Mouse (Mus musculus): Measurements from ENCODE around the gene Nhej1.

Gene Nhej1

DNA sequence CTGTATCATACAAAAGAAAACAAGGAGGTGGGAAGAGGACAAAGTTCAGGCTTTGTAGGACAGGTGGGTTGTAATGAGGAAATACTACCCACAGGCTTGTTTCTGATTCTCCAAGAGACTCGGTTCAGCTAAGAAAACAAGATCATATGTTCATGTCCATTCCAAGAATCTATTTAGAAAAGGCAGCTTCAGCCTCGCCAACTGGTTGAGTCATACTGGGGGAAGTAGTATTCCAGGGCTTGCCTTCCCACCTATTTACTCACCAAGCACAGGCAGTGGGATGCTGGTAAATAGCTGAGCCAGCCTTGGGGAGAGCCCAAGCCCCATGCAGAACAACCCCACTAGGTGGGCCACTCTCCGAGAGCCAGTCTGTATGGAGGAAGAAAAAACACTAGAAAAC is 3.6 kb upstream of the Nhej1 start:
- no peak for DNase-seq (ENCODE audit: low spot score in 2 of 2)

DNA sequence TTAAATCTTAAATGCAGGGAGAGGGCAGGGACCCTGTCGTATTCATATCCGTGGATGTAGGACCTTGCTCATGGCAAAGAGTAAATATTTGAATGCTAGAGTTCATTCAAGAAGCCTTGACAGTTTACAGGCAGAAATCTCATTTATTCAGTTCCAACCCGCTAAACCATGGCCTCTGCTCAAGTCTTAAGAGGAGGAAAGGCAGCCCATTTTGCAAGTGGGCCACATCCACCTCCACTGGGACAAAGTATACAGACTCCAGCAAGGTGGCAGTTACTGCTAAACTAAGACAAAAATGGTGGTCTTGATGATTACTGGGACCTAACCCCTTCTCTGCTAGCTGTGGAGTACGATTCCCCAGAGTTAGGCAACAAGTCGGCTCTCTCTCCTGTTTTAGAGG is 418 bp upstream of the Nhej1 start:
- no peak for DNase-seq (ENCODE audit: low spot score in 2 of 2)

DNA sequence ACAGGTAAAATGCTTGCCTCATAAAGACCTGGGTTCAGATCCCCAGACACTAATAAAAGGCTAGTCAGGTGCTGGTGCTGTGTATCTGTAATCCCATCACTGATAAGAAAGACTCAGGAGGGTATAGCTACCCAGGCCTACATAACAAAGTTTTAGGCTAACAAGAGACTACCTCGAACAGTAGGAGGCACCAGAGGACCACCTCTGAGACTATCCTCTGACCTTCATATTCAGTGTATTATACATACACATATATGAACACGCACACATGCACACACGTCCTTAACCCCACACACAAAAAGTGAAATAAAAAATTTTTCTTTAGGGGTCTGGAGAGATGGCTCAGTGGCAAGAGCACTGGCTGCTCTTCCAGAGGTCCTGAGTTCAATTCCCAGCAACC is 2.8 kb downstream of the Nhej1 start:
- DNase-seq (ENCODE audit: low spot score in 2 of 2), result no peak

DNA sequence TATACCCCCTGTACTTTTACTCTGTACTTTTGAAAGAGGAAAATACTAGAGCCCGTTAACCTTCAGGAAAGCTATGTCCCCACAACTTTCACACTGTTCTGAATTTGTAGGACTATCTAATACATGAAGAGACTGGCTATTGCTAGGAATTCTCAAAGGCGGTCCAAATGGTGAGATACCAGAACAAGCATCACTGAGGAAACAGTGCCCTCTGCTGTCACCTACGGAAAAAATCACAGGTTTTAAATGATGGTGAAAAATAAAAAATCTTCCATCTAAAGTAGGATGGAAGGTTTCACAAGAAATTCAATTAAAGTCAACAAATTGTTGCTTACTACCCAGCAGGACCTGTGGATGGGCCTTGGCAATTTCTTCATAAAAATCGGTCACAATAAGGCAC is 72.9 kb downstream of the Nhej1 start:
- DNase-seq (ENCODE audit: low spot score in 2 of 2), result no peak

DNA sequence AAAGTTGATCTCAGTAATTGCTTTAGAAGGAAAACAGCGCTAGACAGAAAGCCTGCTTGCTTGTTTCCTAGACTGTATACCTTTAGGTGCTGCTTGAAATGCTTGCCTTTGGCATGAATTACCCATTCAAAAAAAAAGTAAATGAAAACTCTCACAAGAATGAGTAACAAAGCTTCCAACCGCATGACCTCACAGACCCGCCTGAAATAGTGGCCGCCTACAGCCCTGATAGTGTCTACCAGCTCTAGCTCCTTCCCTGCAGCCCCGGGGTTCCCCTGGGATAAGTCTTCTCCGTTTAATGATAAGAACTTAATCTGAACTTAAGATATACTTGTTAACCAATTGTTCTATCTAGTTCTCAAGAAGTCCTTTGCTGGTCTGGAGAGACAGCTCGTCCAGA is 73.6 kb downstream of the Nhej1 start:
- no peak for DNase-seq (ENCODE audit: low spot score in 2 of 2)

DNA sequence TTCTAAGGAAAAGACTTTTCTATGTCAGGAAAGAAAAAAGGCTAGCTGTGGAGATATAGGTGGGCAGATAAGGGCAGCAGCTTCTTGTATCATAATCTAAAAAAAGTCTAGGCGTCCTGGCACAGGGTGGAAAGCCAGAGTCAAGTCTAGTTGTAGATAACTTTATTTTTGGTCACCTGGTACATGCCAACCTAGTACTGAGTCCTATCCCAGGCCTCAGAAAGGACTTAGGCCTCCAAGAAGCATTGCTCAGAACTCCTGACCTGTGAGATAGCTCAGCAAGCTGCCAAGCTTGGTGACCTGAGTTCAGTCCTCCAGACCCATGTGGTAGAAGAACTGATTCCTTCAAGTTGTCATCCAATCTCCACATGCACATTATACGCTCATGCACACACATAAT is 76.4 kb downstream of the Nhej1 start:
- DNase-seq (ENCODE audit: low spot score in 2 of 2), result no peak

DNA sequence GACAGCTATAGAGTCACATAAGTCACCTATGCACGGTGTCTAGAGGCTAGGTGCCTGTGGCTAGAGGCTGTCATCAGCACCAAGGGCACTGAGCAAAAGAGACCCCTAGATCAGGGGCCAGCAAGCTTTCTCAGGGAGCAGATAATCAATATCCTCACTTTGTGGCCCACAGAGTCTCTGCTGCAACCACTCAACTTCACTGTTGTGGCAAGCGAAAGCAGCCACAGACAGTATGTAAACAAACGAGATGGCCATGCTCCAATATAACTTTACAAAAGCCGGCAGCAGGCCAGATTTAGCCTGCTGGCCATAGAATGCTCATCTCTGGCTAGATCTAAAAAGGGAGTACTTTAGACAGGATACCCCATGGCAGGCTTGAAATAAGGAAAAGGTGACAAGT is 77.0 kb downstream of the Nhej1 start:
- DNase-seq (ENCODE audit: low spot score in 2 of 2), result no peak

DNA sequence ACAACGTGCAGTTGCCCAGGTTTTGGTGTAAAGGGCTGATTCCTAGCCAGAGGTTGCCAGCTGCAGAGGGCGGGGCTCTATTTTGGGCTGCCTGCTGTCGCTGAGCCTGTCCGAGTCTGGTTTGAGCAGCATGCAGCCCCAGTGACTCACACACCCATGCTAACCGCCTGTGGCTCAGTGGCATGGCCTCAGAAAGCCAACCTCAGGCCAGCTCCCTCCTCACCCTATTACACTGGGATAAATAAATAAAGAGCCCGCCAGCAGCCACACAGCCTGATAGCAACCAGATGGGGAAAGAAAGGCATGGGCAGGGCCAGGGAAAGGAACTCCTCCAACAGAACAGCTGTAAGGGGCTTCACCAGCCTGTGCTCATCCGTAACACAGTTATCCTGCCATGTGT is 84.6 kb downstream of the Nhej1 start:
- DNase-seq (ENCODE audit: low spot score in 2 of 2), result no peak

DNA sequence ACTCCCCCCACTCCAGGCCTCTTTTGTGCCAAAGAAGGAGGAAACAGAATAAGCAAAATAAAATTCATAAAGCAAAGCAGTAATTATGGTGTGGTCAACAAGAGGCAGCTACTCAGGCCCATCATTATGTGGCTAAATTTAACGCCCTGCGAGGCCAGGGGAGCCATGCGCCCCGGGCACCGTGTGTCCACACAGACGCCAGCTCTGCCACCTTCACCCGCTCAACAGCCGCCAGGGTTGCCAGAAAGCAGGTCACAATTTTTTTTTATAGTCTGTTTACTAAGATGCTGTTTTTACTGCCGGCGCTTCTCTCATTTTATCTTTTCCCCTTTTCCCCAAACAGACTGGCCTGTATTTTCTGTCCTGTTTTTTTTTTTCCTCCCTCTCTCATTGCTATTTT is 93.0 kb downstream of the Nhej1 start:
- DNase-seq (ENCODE audit: low spot score in 2 of 2), result no peak

DNA sequence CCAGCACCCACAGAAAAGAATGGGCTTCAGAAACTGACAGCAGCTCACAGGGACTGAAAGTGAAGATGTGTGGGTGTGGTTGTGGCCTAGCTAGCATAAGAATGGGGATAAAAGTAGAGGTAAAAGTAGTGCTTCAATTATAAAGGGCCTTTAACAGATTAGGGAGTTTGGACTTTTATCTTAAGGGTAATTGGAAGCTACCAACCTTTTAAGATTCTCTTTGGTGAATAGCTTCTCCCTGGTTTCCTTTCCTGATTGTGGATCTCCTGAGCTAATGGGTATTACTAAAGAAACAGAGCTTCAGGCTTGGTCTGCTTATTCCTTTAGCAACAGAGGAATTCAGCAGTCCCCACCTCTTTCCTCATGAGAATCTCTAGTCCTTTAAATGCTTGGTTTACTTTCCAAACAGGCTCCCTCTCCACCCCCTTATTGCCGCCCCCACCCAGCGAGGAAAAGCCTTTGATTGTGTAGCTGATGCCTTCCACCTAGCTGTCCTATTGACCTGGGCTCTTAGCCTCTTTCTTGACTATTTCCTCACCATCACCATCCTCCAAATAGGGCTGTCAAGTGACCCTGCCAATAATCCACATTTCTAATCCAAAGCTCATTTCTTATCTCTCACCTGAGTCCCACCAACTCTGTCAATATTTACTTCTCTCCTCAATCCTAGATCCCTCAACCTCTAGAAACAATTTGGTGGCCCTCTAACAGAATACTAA is 97.8 kb downstream of the Nhej1 start:
- no peak for DNase-seq (ENCODE audit: low spot score in 2 of 2)

DNA sequence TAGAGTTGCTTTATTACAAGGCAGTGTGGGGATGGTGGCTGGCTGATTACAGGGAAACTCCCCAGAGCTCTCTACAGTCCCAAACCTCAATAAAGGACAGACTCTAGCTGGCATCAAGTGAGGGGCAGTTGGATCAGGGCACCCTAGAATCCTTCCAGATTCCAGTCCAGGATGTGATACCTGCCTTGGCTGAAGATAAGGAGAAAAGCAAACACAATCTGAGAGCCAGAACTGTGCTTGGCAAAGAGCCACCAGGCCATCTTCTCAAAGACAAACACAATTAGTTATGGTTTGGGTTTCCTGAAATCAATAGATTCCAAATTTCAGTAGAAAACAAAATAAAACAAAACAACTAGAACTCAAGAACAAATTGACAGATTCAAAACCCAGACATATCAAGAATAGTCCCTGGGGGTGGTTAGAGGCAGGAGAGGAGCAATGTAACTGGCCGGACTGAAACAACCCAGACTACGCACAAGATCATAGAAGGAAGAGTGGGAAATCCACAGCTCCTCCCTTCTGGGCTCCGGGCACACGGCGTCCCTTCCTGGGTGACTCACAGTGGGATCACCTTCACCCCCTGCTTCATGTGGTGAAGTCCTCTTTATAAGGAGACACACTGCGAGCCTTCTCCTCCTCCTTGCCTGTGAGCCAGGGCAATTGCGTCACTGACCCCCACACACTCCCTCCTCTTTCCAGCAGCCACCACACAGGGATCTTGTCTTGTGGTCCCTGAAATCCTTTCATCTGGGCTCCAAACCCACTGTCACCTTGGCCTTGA is 100.4 kb downstream of the Nhej1 start:
- no peak for DNase-seq (ENCODE audit: low spot score in 2 of 2)

DNA sequence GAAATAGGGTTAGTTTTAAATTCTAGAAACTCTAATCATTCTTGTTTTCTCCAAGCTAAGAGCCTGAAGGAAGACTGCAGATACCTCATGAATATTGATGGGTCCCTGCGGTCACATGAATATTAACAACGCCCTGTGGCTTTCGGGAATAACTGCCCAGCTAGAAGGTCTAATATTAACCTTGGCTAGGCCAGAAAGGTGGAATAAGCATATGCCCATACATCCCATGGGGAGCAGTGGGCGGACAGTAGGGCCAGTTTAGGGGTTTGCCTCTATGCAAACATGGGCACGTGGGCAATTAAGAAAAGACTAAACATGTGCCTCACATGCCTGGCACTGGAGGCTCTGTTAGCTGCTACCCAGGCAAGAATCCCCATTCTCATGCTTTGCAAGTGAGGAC is 102.8 kb downstream of the Nhej1 start:
- DNase-seq (ENCODE audit: low spot score in 2 of 2), result no peak

DNA sequence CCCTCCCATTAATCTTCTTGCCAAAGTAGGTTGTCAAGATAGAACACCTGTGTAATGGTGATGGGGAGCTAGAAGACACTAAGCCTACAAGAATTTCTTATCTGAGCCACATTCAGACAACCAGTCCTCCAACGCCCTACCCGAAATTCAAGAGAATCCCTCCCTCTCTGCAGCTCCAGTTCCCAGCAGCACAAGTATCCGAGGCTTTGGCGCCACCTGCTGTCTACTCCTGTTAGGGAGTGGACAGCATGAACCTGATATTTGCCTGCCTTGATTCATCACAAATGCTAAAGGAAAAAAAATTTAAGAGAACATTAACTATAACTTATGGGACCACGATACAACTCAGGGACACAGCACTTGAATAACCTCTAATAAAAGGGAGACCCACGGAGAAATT is 108.2 kb downstream of the Nhej1 start:
- DNase-seq (ENCODE audit: low spot score in 2 of 2), result peak; percentile 64 to 68

DNA sequence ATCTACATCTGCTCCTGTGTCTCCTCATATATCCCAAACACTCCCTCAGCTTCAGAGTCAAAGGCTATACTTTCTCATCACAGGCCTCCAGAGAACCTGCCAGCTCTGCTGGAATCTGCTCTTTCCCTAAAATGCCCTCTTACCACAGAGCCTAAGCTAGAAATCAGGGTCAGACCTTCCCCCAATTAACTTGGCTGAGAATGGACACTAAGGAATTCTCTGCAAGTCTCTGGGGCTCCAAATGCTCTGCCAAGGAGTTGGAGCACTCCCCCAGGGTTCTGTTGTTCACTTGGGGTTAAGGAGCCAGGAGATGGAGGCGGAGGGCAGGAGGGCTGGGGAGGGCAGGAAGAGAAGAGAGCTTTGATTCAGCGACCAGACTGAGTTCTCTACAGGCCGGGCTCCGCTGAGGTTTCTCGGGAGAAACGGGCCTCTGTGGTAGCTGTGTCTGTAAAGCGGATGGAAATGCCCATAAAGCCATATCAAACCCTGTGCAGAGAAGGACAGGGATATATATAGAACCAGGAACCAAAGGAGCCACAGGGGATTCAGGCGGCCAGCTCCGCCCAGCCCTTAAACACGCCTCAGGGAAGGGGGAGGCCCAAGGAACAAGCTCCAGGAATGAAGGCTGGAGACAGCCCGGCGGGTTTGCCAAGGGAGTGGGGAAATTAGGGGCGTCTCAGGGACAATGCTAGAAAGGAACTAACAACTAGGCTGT is 109.3 kb downstream of the Nhej1 start:
- no peak for DNase-seq (ENCODE audit: low spot score in 2 of 2)

DNA sequence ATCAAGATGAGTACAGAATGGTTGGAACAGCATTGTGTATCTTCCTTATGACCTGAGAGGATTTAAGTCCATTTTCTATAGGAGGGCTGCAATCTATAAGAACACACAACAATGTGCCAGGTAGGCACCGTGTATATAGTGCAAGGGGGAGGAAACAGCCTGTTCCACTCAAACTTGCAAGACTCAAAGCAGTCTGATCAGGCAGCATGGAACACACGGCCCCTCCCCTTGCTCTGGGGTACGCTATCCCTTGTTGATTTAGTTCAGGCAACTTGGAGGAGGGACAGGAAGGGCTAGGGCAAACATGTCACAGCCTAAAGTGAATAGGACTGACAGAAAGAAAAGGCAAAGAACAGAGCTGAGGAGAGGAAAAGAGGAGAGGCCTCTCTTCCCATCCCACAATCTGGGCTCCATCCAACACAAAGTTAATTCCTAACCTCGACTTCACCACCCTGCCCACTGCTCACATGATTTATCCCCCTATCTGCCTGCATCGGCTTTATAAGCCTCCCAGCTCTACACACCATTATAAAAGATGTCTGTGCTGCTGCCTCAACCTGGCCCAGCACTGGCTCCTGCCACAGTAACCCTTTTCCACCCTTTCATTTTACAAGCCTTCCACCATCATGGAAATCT is 110.7 kb downstream of the Nhej1 start:
- DNase-seq (ENCODE audit: low spot score in 2 of 2), result no peak

DNA sequence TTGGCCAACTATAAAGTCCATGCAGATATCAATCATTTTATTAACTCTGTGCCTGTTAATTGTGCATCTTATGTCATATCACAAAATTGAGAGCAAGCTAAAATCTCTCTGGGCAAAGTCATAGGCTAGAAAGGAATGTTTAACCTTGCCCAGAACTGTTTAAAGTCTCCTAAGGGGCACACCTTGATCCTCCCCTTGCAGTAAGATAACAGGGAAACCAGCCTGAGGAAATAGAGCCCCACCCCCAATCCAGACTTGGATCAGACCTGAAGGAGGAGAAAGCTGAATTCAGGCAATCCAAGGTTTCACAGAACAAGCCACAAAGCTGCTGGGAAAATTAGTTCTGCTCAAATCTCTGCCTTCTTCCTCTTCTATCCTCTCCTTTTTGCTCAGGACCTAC is 114.2 kb downstream of the Nhej1 start:
- DNase-seq (ENCODE audit: low spot score in 2 of 2), result no peak

DNA sequence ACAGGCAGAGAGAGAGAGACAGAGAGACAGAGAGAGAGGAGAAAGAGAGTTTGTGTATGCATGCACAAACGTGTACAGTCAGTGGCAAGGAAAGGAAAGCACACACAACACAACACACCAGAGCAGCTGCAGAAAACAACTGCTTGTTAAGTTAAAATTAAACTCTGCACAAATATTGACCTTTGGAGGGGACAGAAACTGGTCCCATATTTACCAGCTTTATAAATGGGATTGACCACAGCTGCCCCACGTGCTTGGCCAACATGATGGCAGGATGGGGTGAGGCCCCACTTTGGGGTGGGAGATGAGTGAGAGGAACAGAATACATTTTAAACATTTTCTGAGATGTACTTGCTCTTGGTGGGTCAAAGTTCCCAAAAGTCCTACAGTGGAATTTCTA is 114.8 kb downstream of the Nhej1 start:
- no peak for DNase-seq (ENCODE audit: low spot score in 2 of 2)

DNA sequence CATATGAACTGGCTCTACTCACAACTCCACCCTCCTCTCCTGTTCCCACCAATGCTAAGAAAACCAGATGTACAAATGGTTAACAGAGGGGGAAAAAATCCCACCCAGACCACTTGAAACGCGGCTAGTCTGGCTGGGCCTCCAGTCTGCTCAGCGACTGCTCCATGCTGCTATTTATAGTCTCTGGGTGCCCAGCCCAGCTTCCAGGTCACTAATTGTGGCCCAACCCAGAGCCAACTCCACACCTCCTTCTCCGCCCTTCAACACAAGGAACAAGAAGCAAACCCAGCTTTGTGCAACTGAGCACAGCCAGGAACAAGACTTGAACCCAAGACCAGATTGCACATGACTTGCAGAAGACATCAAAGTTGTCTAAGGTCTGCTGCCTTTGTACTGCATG is 119.0 kb downstream of the Nhej1 start:
- DNase-seq (ENCODE audit: low spot score in 2 of 2), result no peak

DNA sequence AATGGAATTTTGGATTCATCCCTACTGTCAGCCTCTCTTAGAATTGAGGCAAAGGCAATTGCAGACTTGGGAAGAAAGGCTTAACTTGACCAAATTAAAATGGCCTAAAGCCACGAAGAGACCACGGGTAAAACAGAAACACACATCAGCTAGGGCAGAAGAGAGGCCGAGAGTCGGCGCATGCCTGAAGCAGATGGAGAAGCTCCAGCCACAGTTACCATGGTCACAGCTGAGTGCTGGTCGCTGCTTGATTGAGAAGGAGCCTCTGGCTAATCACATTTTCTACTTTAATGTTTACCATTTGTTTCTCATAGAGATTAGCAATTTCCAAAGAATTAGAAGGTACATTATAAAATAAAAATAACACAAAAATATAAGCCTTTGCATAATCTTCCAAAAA is 123.8 kb downstream of the Nhej1 start:
- no peak for DNase-seq (ENCODE audit: low spot score in 2 of 2)

DNA sequence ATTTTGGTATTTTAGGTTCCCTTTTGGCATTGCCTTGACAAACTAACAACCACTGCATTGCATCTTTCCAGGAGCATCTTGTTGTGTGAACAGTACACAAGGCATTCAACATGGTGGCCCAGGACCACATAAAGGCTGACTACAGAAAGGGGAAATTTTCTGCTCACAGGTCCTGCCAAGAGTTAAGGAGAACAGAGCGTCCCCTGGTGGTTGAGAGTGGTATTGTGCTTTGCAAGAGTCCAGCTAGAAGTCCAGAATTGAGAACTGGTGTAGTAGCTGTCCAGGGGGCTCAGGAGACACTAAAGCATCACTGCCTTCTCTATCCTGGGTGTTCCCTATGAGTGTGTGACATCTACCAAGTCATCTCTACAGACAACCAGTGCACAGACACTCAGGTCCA is 124.5 kb downstream of the Nhej1 start:
- DNase-seq (ENCODE audit: low spot score in 2 of 2), result no peak

DNA sequence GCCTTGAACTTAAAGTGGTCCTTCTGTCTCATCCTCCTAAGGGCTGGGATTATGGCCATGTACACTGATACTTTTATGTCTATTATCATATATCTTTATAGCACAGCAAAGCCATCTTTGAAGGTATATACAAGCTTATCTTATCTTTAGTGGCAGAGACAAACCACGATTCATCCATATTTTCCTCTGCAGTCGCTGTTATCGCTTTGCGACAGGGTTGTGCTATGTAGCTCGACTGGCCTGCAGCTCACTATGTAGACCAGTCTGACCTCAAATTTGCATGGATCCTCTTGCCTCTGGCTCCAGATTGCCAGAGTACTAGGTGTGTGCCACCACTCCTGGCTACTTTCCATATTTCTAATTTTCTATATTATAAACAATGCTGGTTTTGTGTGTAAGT is 125.8 kb downstream of the Nhej1 start:
- no peak for DNase-seq (ENCODE audit: low spot score in 2 of 2)

DNA sequence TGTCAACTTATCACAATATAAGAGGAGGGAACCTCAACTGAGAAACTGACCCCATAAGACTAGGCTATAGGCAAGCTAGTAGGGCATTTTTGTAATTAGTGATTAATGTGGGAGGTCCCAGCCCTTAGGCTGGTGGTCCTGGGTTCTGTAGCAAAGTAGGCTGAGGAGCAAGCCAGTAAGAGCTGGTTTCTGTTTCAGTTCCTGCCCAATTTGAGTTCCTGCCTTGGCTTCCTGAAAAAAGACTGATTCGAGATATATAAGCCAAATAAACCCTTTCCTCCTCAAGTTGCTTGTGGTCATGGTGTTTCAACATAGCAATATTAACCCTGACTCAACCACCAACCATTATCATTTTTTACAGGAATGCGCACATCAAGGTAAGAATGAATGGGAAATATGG is 127.8 kb downstream of the Nhej1 start:
- no peak for DNase-seq (ENCODE audit: low spot score in 2 of 2)

DNA sequence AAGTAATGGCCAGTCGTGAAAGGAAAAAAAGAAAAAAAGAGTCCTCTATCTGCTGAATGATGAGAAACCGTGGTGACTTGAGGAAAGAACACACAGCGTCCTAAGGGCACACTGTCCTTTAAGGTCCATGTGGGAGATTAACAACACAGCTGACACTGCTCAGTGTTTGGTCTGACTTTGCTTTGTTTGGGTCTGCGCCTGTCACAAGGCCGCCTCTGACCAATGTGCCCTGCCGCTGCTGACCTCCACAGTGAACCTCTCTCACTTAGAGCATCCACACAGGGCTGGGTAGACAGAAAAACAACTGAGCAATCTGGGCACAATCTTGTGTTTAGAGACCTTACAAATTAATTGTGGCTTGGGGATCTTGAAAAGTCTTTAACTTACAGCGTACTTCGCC is 148.0 kb downstream of the Nhej1 start:
- no peak for DNase-seq (ENCODE audit: low spot score in 2 of 2)
